Mouse (Mus musculus) lung, embryonic 16.5 days (tissue): Measurements from ENCODE around the gene Smcr8. TPM values are rescaled to one million over a fixed set of nuclear protein-coding genes. Genes with fewer than 3 reads are reported as not detected.

Experiments used
- ATAC-seq: fragments of 200-750 bp; cut with Nextera tagmentation; 2 replicates; pipeline ENCODE4 v1.8.0; 2017; ENCODE audit warnings: low read depth, mild to moderate bottlenecking, moderate library complexity
- H3K27ac ChIP-seq: fragments of 300-500 bp; sonication (generic); 2 replicates; pipeline ENCODE4 v1.5.1; 2014; ENCODE audit warnings: mild to moderate bottlenecking, control low read depth, low read length
- H3K27me3 ChIP-seq: fragments of 300-500 bp; sonication (generic); 2 replicates; pipeline ENCODE4 v1.6.1; 2014; ENCODE audit warnings: low read depth, low read length, mixed read lengths; ENCODE audit not compliant: control insufficient read depth, insufficient read depth
- H3K36me3 ChIP-seq: fragments of 300-500 bp; sonication (generic); 2 replicates; pipeline ENCODE4 v1.6.1; 2014; ENCODE audit warnings: low read length; ENCODE audit not compliant: control insufficient read depth, insufficient read depth
- H3K4me1 ChIP-seq: fragments of 300-500 bp; sonication (generic); replicated peaks from 2 replicates; pipeline ENCODE4 v1.6.1; 2014; ENCODE audit warnings: low read length, mixed read lengths; ENCODE audit not compliant: control insufficient read depth, insufficient read depth
- H3K4me2 ChIP-seq: fragments of 300-500 bp; sonication (generic); 2 replicates; pipeline ENCODE4 v1.6.1; 2014; ENCODE audit warnings: low read depth, low read length, control low read depth
- H3K4me3 ChIP-seq: fragments of 300-500 bp; sonication (generic); 2 replicates; pipeline ENCODE4 v1.5.1; 2014; ENCODE audit warnings: mild to moderate bottlenecking, low read length, control low read depth
- H3K9ac ChIP-seq: fragments of 300-500 bp; sonication (generic); 2 replicates; pipeline ENCODE4 v1.6.1; 2014; ENCODE audit warnings: low read length, control low read depth
- H3K9me3 ChIP-seq: fragments of 300-500 bp; sonication (generic); 2 replicates; pipeline ENCODE4 v1.6.1; 2016; ENCODE audit warnings: low read length; ENCODE audit not compliant: control insufficient read depth
- WGBS: fragments of 180-500 bp; shearing (Covaris S2); extraction: QIAGEN DNeasy Blood & Tissue Kit; methylation state at CpG from one replicate; pipeline ENCODE4 v1.1.7; 2014; 5-methylcytosine and 5-hydroxymethylcytosine counted together
- polyA plus RNA-seq: library from polyadenylated mRNA; unstranded; fragments of >200 nt; fragmentation: Nextera tagmentation; extraction: Ambion mirVana; gene quantifications from 2 replicates; pipeline ENCODE4 v1.2.1, GENCODE M21; 2015

Smcr8 gene
- polyA plus RNA-seq, 1 experiment from 2014 or later: 5.8 TPM

- 2% methylated on average over 17 of the region's 17 CpGs for WGBS
- peaks cover 53% of the 10 kb centered on the region for H3K4me1 ChIP-seq
- no peak for ATAC-seq
Measured at GRCm38 (mm10) chr11:60776107-60776828, 1.1 kb upstream of the Smcr8 start.

GRCm38 (mm10) chr11:60777801-60778370 lies 562 bp downstream of the Smcr8 start:
- 23% methylated on average over 16 of the region's 16 CpGs for WGBS
- H3K4me2 ChIP-seq: peak overlapping the region; percentile 77
- peak overlapping the region; percentile 89 for H3K27ac ChIP-seq

More at GRCm38 (mm10) chr11:60776107-60776828, 1.1 kb upstream of the Smcr8 start:
- Histone ChIP-seq H3K36me3 (no peaks in the 10 kb centered on the region), H3K4me2 (peak overlapping the region; percentile 75), H3K27me3 (no peaks in the 10 kb centered on the region), H3K4me3 (peak overlapping the region; percentile 82), H3K27ac (peak overlapping the region; percentile 89), H3K9me3 (no peaks in the 10 kb centered on the region), H3K9ac (peak overlapping the region; percentile 85)

GRCm38 (mm10) chr11:60779673-60780189 lies 2.4 kb downstream of the Smcr8 start:
- Histone ChIP-seq H3K27me3 (no peaks in the 10 kb centered on the region), H3K4me2 (peak overlapping the region; percentile 44), H3K36me3 (no peaks in the 10 kb centered on the region; the same call in 1 of the 2 replicates), H3K9ac (peak overlapping the region; percentile 40), H3K9me3 (no peaks in the 10 kb centered on the region), H3K27ac (no peak overlapping the region), H3K4me1 (peaks cover 58% of the 10 kb centered on the region), H3K4me3 (peak overlapping the region; percentile 10)
- 88% methylated on average over 10 of the region's 10 CpGs for WGBS
- ATAC-seq: no peak

More at GRCm38 (mm10) chr11:60777801-60778370, 562 bp downstream of the Smcr8 start:
- no peaks in the 10 kb centered on the region for H3K9me3 ChIP-seq
- H3K4me1 ChIP-seq: peaks cover 63% of the 10 kb centered on the region
- no peaks in the 10 kb centered on the region for H3K27me3 ChIP-seq
- peak overlapping the region; percentile 82 for H3K4me3 ChIP-seq
- ATAC-seq: no peak
- H3K36me3 ChIP-seq: no peaks in the 10 kb centered on the region
- peak overlapping the region; percentile 85 for H3K9ac ChIP-seq

- peaks cover 28% of the 10 kb centered on the region for H3K4me1 ChIP-seq
- no peaks in the 10 kb centered on the region for H3K27me3 ChIP-seq
- no peak overlapping the region for H3K4me2 ChIP-seq
- ATAC-seq: no peak
- 94% methylated on average over 8 of the region's 8 CpGs for WGBS
- no peaks in the 10 kb centered on the region for H3K9me3 ChIP-seq
- H3K27ac ChIP-seq: no peak overlapping the region
- no peak overlapping the region for H3K9ac ChIP-seq
- no peak overlapping the region for H3K4me3 ChIP-seq
- H3K36me3 ChIP-seq: peaks cover 20% of the 10 kb centered on the region
Measured at GRCm38 (mm10) chr11:60784179-60784922, 7.0 kb downstream of the Smcr8 start.

DNA sequence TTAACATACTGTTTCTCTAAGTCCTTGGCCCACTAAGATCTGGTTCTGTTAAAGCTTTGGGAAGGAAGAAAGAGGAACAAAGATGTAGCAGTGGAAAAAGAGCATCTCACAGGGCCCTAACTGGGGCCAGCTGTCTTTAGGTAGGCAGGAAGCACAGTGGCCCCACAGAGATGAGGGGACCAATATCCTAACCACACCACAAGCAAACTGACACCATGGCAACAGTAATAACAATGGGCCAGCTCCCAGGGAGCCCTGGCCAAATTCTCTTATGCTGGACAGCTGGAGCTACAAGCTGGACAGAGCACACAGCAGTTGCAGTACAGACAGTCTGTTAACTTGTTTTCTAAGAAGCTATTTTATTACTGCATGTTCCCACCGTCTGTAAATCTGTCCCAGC lies 10.3 kb downstream of the Smcr8 start:
- Histone ChIP-seq H3K9me3 (no peaks in the 10 kb centered on the region), H3K4me1 (no peaks in the 10 kb centered on the region; the same call in 1 of the 2 replicates), H3K9ac (no peak overlapping the region), H3K27me3 (no peaks in the 10 kb centered on the region), H3K36me3 (peaks cover 28% of the 10 kb centered on the region), H3K4me3 (no peak overlapping the region), H3K27ac (no peak overlapping the region), H3K4me2 (no peak overlapping the region)
- no peak for ATAC-seq
- WGBS: 68% methylated on average over 1 of the region's 1 CpGs

DNA sequence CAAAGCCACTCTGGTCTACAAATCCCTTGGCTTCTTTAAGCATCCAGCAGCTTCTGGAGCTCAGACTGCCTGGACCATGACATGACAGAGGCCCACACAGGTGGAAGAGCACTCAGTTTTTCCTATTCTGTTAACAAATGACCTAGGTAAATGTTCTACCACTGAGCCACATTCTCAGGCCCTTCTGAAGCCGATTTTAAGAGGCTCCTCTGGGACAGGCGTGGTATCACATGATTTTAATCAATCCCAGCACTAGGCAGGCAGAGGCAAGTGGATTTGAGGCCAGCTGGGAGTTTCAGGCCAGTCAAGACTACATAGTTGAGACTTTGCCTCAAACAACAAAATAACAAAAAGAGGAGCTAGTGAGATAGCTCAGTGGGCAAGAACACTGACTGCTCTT lies 13.1 kb downstream of the Smcr8 start:
- Histone ChIP-seq H3K27me3 (no peaks in the 10 kb centered on the region), H3K9ac (no peak overlapping the region), H3K4me3 (no peak overlapping the region), H3K4me1 (no peaks in the 10 kb centered on the region), H3K36me3 (peaks cover 28% of the 10 kb centered on the region), H3K9me3 (no peaks in the 10 kb centered on the region), H3K27ac (no peak overlapping the region), H3K4me2 (no peak overlapping the region)
- 78% methylated on average over 2 of the region's 2 CpGs for WGBS
- no peak for ATAC-seq

DNA sequence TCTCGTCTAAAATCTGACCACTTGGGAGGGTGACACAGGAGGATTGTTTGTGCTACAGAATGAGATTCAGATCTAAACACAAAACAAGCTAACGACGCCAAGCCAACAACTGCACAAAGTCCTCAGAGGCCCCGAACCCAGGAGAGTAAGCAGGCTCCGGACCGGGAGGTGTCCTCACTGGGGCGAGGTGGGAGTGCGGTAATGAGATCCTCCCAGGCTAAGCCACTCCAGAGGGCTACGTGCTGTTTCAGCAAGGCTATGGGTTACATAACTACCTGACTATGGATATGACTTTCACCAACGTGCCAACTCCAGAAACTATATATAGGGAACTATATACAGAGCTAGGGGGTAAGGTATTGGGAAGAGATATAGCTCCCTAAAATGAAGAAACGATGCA lies 19.0 kb downstream of the Smcr8 start:
- Histone ChIP-seq H3K4me2 (no peak overlapping the region), H3K27ac (no peak overlapping the region), H3K4me3 (no peak overlapping the region), H3K9ac (no peak overlapping the region), H3K36me3 (peaks cover 6% of the 10 kb centered on the region), H3K9me3 (no peaks in the 10 kb centered on the region), H3K4me1 (no peaks in the 10 kb centered on the region), H3K27me3 (no peaks in the 10 kb centered on the region)
- ATAC-seq: no peak
- WGBS: 87% methylated on average over 11 of the region's 11 CpGs

- no peaks in the 10 kb centered on the region for H3K9me3 ChIP-seq
- no peak overlapping the region for H3K4me3 ChIP-seq
- no peak overlapping the region for H3K9ac ChIP-seq
- H3K27me3 ChIP-seq: no peaks in the 10 kb centered on the region
- H3K4me1 ChIP-seq: no peaks in the 10 kb centered on the region
- H3K36me3 ChIP-seq: peaks cover 6% of the 10 kb centered on the region; the same call in 1 of the 2 replicates
- ATAC-seq: no peak
- no peak overlapping the region for H3K4me2 ChIP-seq
- WGBS: 81% methylated on average over 4 of the region's 4 CpGs
- no peak overlapping the region for H3K27ac ChIP-seq
Measured at GRCm38 (mm10) chr11:60799977-60800376, 22.7 kb downstream of the Smcr8 start.

GRCm38 (mm10) chr11:60800892-60801291 lies 23.6 kb downstream of the Smcr8 start:
- no peak overlapping the region for H3K4me2 ChIP-seq
- H3K9ac ChIP-seq: no peak overlapping the region
- no peak overlapping the region for H3K27ac ChIP-seq
- no peaks in the 10 kb centered on the region for H3K9me3 ChIP-seq
- no peaks in the 10 kb centered on the region for H3K27me3 ChIP-seq
- no peak overlapping the region for H3K4me3 ChIP-seq
- no peaks in the 10 kb centered on the region for H3K4me1 ChIP-seq
- 89% methylated on average over 1 of the region's 1 CpGs for WGBS
- H3K36me3 ChIP-seq: peaks cover 6% of the 10 kb centered on the region; the same call in 1 of the 2 replicates
- no peak for ATAC-seq
